Mouse (Mus musculus) naive thymus-derived CD4-positive, alpha-beta T cell, adult 2 months (primary cell): Measurements from ENCODE around the gene Prkn.
A peak's percentile ranks its signal among the peaks of the same experiment; 100 is the strongest.
"Not testable (repeated sequence)": the region's sequence is repeated elsewhere in the genome, so short reads cannot be mapped to it uniquely, and the experiment has no call there.

Source experiments
- DNase-seq: peaks from one replicate; pipeline ENCODE4 v3.0.0-alpha.2; 2011; ENCODE audit warnings: low read depth

The Prkn gene

GRCm38 (mm10) chr17:11990386-11991087 is 1150.4 kb downstream of the Prkn start:
- DNase-seq: no peak

- no peak for DNase-seq
Observed at GRCm38 (mm10) chr17:11993249-11993648, 1153.1 kb downstream of the Prkn start.

- no peak for DNase-seq
Observed at GRCm38 (mm10) chr17:11994252-11994651, 1154.1 kb downstream of the Prkn start.

GRCm38 (mm10) chr17:11994754-11995153 is 1154.6 kb downstream of the Prkn start:
- not testable (repeated sequence) for DNase-seq

GRCm38 (mm10) chr17:11995522-11995921 is 1155.3 kb downstream of the Prkn start:
- no peak for DNase-seq

GRCm38 (mm10) chr17:11996311-11996710 is 1156.1 kb downstream of the Prkn start:
- no peak for DNase-seq

GRCm38 (mm10) chr17:12000285-12000684 is 1160.1 kb downstream of the Prkn start:
- DNase-seq: no peak

- no peak for DNase-seq
Observed at GRCm38 (mm10) chr17:12021326-12021725, 1181.1 kb downstream of the Prkn start.

GRCm38 (mm10) chr17:12029362-12029761 is 1189.2 kb downstream of the Prkn start:
- no peak for DNase-seq

GRCm38 (mm10) chr17:12029921-12030461 is 1189.8 kb downstream of the Prkn start:
- DNase-seq: no peak

GRCm38 (mm10) chr17:12030556-12031160 is 1190.5 kb downstream of the Prkn start:
- DNase-seq: no peak

- peak; percentile 59 for DNase-seq
Observed at GRCm38 (mm10) chr17:12031203-12031942, 1191.2 kb downstream of the Prkn start.

GRCm38 (mm10) chr17:12032014-12032791 is 1192.0 kb downstream of the Prkn start:
- DNase-seq: no peak

GRCm38 (mm10) chr17:12035386-12035785 is 1195.2 kb downstream of the Prkn start:
- no peak for DNase-seq

- DNase-seq: peak; percentile 63
Observed at GRCm38 (mm10) chr17:12036205-12036604, 1196.0 kb downstream of the Prkn start.

GRCm38 (mm10) chr17:12037065-12037464 is 1196.9 kb downstream of the Prkn start:
- no peak for DNase-seq

GRCm38 (mm10) chr17:12037574-12037973 is 1197.4 kb downstream of the Prkn start:
- DNase-seq: no peak

- DNase-seq: no peak
Observed at GRCm38 (mm10) chr17:12038499-12038898, 1198.3 kb downstream of the Prkn start.

- peak; percentile 58 for DNase-seq
Observed at GRCm38 (mm10) chr17:12039188-12039587, 1199.0 kb downstream of the Prkn start.

- no peak for DNase-seq
Observed at GRCm38 (mm10) chr17:12039922-12040321, 1199.7 kb downstream of the Prkn start.

- no peak for DNase-seq
Observed at GRCm38 (mm10) chr17:12040546-12040945, 1200.4 kb downstream of the Prkn start.

GRCm38 (mm10) chr17:12041091-12041655 is 1201.0 kb downstream of the Prkn start:
- no peak for DNase-seq
